Mouse (Mus musculus): ENCODE measurements around the gene Abhd2. TPM values are rescaled to one million over a fixed set of nuclear protein-coding genes. Genes with fewer than 3 reads are reported as not detected.

The Abhd2 gene
- polyA plus RNA-seq, 1 experiment from 2014 or later = 21.5 TPM

DNA sequence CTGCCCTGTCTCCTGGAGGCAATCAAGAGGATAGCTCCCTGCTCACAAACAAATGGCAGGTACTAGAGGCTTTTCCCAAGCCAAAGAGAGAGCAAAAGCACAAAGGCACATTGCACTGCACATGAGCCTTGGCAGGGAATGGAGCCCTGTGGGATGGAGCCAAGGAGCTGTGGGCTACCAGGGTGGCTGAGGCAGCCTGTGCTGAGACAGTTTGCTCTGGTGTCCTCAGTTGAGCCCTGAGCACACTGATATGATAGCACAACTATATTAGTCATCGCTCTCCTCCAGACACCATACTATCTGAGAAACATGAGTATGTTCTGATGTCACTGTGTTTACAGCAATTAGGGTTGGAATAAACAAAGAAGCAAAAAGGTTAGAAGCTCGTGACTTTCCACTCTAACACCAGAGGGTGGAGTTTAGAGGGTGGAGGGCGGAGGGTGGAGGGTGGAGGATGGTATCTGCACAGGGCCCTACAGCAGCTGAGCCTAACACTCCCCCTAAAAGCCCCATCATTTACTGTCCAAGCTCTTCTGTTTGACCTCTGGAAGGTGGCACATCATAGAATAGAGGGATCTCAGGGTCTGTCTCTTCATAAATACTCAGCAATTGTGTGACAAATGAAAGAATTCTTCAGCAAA lies 18.6 kb upstream of the Abhd2 start:
- no peak for DNase-seq
- no peak for TF ChIP-seq CTCF (IDR thresholded peaks at IDR 0.05; ENCODE audit: low read depth)
- Histone ChIP-seq H3K4me3 (ENCODE audit: low read depth, low read length) (no peak overlapping the region), H3K9ac (no peak overlapping the region), H3K27me3 (ENCODE audit: insufficient read depth, low read length) (no peaks in the 10 kb centered on the region), H3K4me1 (ENCODE audit: insufficient read depth) (no peaks in the 10 kb centered on the region), H3K9me3 (ENCODE audit: low read depth, low read length) (no peaks in the 10 kb centered on the region), H3K27ac (ENCODE audit: low read depth) (no peak overlapping the region), H3K36me3 (ENCODE audit: insufficient read depth) (no peaks in the 10 kb centered on the region), H3K4me2 (no peak overlapping the region)
- 65% methylated on average over 3 of the region's 3 CpGs for WGBS
- no peak for ATAC-seq (ENCODE audit: insufficient read depth)

DNA sequence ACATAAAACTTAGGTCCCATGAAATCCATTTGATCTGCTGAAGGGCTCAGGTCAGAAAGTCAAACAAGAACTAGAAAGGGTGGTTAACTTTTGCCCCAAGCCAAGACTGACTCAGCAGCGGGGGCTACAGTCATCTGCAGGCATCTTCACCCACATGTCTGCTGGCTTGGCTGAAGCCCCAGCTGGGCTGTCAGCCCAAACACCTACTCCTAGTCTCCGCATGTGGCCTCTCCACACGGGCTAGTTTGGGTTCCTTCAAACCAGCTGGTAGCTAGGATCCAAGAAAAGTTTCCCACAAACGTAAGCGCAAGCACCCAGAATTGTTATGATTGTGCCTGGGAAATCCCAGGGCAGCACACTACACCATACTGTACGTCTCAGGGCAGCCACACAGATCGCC lies 17.6 kb upstream of the Abhd2 start:
- Histone ChIP-seq H3K27me3 (ENCODE audit: insufficient read depth, low read length) (no peaks in the 10 kb centered on the region), H3K9ac (no peak overlapping the region), H3K36me3 (ENCODE audit: insufficient read depth) (no peaks in the 10 kb centered on the region), H3K4me3 (ENCODE audit: low read depth, low read length) (no peak overlapping the region), H3K9me3 (ENCODE audit: low read depth, low read length) (no peaks in the 10 kb centered on the region), H3K4me1 (ENCODE audit: insufficient read depth) (no peaks in the 10 kb centered on the region), H3K4me2 (no peak overlapping the region), H3K27ac (ENCODE audit: low read depth) (no peak overlapping the region)
- 70% methylated on average over 7 of the region's 7 CpGs for WGBS
- DNase-seq (no peak), ATAC-seq (ENCODE audit: insufficient read depth) (no peak)
- TF ChIP-seq CTCF (IDR thresholded peaks at IDR 0.05; ENCODE audit: low read depth) = no peak

DNA sequence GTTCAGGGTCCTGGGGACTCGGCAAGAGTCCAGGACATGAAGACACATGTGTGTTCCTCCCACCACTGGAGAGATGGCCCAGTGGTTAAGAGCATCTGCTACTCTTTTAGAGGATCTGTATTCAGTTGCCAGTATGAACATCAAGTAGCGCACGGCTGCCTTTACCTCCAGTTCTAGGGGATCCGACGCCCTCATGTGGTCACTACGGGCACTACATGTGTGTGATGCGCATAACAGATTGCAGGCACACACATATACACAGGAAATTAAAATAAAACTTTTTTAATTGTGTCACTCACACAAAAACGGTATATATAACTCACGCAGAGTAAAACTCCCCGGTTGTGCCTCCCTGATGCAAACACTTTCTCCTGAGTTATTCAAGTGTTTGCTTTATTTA lies 17.2 kb upstream of the Abhd2 start:
- TF ChIP-seq CTCF (IDR thresholded peaks at IDR 0.05; ENCODE audit: low read depth) = peak; percentile 33
- Histone ChIP-seq H3K36me3 (ENCODE audit: insufficient read depth) (no peaks in the 10 kb centered on the region), H3K4me1 (ENCODE audit: insufficient read depth) (no peaks in the 10 kb centered on the region), H3K27me3 (ENCODE audit: insufficient read depth, low read length) (no peaks in the 10 kb centered on the region), H3K9ac (no peak overlapping the region), H3K9me3 (ENCODE audit: low read depth, low read length) (no peaks in the 10 kb centered on the region), H3K4me2 (no peak overlapping the region), H3K4me3 (ENCODE audit: low read depth, low read length) (no peak overlapping the region), H3K27ac (ENCODE audit: low read depth) (no peak overlapping the region)
- ATAC-seq (ENCODE audit: insufficient read depth) (no peak), DNase-seq (no peak)
- WGBS = 82% methylated on average over 10 of the region's 10 CpGs

DNA sequence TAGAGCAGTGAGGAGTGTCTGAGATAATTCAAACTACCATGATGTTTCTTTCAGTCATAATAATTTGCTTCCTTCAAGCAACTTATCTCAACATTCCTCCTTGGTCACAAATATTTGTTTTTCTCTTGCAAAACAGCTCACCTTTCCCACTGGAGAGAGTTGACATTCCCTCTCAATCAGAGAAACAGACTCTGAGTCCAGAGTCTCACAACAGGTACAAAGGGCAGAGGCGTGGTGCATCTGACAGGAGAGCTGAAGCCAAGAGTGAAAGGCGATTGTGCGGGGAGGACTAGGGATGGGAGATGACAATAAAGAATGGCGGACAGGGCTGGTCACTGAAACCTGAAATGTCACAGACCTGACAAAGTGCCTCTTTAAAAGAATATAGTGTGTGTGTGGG lies 16.3 kb upstream of the Abhd2 start:
- Histone ChIP-seq H3K27ac (ENCODE audit: low read depth) (no peak overlapping the region), H3K9ac (no peak overlapping the region), H3K36me3 (ENCODE audit: insufficient read depth) (no peaks in the 10 kb centered on the region), H3K27me3 (ENCODE audit: insufficient read depth, low read length) (no peaks in the 10 kb centered on the region), H3K4me2 (no peak overlapping the region), H3K4me3 (ENCODE audit: low read depth, low read length) (no peak overlapping the region), H3K4me1 (ENCODE audit: insufficient read depth) (no peaks in the 10 kb centered on the region), H3K9me3 (ENCODE audit: low read depth, low read length) (no peaks in the 10 kb centered on the region)
- DNase-seq (no peak), ATAC-seq (ENCODE audit: insufficient read depth) (no peak)
- WGBS = 85% methylated on average over 4 of the region's 4 CpGs
- TF ChIP-seq CTCF (IDR thresholded peaks at IDR 0.05; ENCODE audit: low read depth) = no peak

DNA sequence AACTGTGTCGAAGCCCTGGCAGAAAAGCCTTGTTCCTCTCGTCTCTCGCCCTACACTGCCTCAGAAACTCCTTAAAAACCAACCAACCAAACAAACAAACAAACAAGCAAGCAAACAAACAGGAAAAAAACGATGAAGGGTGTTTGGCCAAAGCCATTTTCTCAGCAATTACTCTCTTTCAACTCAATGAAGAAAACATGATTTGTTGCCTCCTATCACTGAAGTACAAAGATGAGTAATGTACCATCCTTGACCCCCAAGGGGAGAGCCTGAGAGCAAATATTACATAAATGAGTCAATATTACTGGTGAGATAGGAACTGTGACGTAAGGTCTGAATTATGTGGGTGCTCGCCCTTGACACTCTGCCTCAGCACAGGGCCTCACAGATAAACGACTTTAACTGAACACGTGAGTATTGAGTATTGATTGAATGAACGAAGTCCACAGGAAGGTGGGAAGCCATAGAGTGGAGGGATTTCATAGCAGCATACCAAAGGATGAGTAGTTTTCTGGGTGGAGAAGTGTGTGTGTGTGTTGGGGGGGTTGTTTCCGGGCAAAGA lies 13.9 kb upstream of the Abhd2 start:
- H3K27ac ChIP-seq (ENCODE audit: low read depth) = no peak overlapping the region
- ATAC-seq (ENCODE audit: insufficient read depth) (no peak), DNase-seq (no peak)
- H3K9me3 ChIP-seq (ENCODE audit: low read depth, low read length) = no peaks in the 10 kb centered on the region
- TF ChIP-seq CTCF (IDR thresholded peaks at IDR 0.05; ENCODE audit: low read depth) = no peak
- H3K36me3 ChIP-seq (ENCODE audit: insufficient read depth) = no peaks in the 10 kb centered on the region
- no peak overlapping the region for H3K4me3 ChIP-seq (ENCODE audit: low read depth, low read length)
- no peak overlapping the region for H3K9ac ChIP-seq
- H3K27me3 ChIP-seq (ENCODE audit: insufficient read depth, low read length) = no peaks in the 10 kb centered on the region
- H3K4me2 ChIP-seq = no peak overlapping the region
- H3K4me1 ChIP-seq (ENCODE audit: insufficient read depth) = no peaks in the 10 kb centered on the region
- 75% methylated on average over 10 of the region's 10 CpGs for WGBS

DNA sequence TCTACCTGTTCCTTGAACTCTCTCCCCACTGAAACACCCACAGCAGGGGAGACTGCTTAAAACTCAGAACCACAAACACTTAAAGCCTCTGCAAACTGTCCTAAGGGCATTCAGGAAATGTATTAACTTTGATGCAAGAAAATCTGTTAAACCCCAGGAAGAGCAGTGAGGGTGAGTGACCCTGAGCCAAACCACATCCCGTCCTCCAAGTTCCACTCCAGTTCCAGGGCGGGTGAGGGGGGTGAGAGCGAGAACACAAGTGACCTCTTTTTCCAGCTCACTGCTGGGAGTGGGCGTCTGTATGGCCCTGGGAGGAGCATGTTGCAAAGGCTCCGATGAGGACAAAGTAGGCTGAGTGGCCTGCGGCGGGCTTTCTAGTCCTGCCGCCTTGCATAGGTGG lies 10.5 kb upstream of the Abhd2 start:
- DNase-seq (peak; percentile 26), ATAC-seq (ENCODE audit: insufficient read depth) (0 out of 2 replicates have a peak, but pooled peaks have one; percentile 41)
- WGBS = 52% methylated on average over 8 of the region's 8 CpGs
- Histone ChIP-seq H3K27ac (ENCODE audit: low read depth) (no peak overlapping the region), H3K36me3 (ENCODE audit: insufficient read depth) (no peaks in the 10 kb centered on the region), H3K4me3 (ENCODE audit: low read depth, low read length) (no peak overlapping the region), H3K4me1 (ENCODE audit: insufficient read depth) (no peaks in the 10 kb centered on the region), H3K27me3 (ENCODE audit: insufficient read depth, low read length) (no peaks in the 10 kb centered on the region), H3K9me3 (ENCODE audit: low read depth, low read length) (no peaks in the 10 kb centered on the region), H3K9ac (no peak overlapping the region), H3K4me2 (no peak overlapping the region)
- no peak for TF ChIP-seq CTCF (IDR thresholded peaks at IDR 0.05; ENCODE audit: low read depth)

DNA sequence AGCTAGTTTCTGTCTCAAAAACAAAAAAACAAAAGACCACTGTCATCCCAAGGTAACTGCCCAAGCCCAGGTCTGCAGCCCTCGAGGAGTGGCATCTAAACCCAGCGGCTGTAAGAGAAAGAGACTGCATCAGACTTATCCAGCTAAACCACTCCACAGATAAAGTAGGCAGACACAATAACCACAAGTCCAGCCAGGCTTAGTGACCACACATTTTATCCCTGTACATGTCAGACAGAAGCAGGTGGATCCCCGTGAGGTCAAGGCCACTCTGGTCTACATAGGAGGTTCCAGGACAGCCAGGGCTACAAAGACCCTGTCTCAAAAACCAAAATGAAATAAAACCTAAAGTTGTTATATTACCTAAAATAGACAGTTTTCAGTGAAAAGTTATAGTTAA lies 9.2 kb upstream of the Abhd2 start:
- WGBS = 84% methylated on average over 3 of the region's 3 CpGs
- ATAC-seq (ENCODE audit: insufficient read depth) = no peak

More for the DNA sequence above, 9.2 kb upstream of the Abhd2 start:
- Histone ChIP-seq H3K9me3 (ENCODE audit: low read depth, low read length) (no peaks in the 10 kb centered on the region), H3K27ac (ENCODE audit: low read depth) (no peak overlapping the region), H3K4me3 (ENCODE audit: low read depth, low read length) (no peak overlapping the region), H3K4me1 (ENCODE audit: insufficient read depth) (no peaks in the 10 kb centered on the region), H3K27me3 (ENCODE audit: insufficient read depth, low read length) (no peaks in the 10 kb centered on the region), H3K9ac (no peak overlapping the region), H3K4me2 (no peak overlapping the region), H3K36me3 (ENCODE audit: insufficient read depth) (no peaks in the 10 kb centered on the region)
- no peak for DNase-seq
- TF ChIP-seq CTCF (IDR thresholded peaks at IDR 0.05; ENCODE audit: low read depth) = no peak
